Mouse (Mus musculus): ENCODE data around the gene Il1f9.
"Not testable (repeated sequence)": the region's sequence is repeated elsewhere in the genome, so short reads cannot be mapped to it uniquely, and the experiment has no call there.

Gene Il1f9

GRCm38 (mm10) chr2:24186176-24186575 lies at the start of gene Il1f9:
Gene Il1f9, plus strand, starts transcription at chr2:24186476.
- DNase-seq = no peak

- DNase-seq = no peak
These were observed 33.4 kb upstream of the Il1f9 start, which contains the start of gene Il1f8 for GRCm38 (mm10) chr2:24152861-24153260. Gene Il1f8, plus strand, starts transcription at chr2:24153161.

GRCm38 (mm10) chr2:24181683-24182331 lies 4.5 kb upstream of the Il1f9 start:
- DNase-seq = peak; percentile 1

DNA sequence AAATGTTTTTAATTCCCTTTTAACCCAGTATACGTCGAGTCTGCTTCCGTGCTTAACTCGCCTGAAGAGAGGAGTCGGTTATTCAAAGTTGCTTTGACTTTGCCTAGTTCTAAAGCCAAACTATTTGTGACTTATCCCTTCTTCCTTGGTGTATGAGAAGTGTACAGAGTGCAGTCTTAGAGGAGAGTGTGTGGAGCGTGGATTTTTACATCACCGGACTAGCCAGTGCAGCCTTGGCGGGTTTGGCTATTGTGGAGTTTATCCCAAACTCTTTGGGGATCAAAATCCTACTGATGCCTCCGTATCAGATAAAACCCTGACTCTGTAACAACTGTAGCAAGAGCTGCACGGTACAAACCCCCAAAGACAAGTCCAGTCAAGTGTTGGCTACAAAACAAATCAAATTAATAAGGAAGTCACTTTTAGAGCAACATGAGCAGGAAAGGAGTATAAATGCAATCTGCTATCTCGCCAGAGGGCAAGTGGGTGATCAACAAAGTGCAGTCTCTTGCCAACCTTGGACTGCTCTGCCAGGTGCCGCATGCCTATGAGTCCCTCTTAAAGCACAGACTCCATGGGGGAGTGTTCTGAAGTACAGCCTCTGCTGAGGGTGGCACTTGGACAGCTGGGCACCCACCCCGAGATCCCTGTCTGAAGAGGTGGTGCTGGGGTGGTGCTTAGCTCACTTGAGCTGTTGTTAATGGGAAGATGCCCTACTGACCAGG lies 3.7 kb upstream of the Il1f9 start:
- DNase-seq = not testable (repeated sequence)

- not testable (repeated sequence) for DNase-seq
These were observed 2.2 kb upstream of the Il1f9 start for GRCm38 (mm10) chr2:24184092-24184491.

DNA sequence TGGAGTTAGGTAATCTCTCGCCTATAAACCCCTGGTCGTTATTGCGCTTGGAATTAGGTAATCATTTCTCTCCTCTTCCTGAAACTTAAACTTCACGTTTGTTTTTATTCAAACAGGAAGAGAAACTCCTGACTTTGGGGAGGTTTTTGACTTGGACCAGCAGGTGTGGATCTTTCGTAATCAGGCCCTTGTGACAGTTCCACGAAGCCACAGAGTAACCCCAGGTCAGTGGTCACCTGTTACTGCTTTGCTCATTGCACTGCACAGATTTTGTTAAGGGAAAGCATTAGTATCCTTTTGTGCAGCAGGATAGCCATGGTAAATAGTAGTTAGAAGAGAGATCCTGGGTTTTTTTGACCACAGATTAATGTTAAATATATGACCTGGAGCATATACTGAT lies 1.3 kb downstream of the Il1f9 start:
- no peak for DNase-seq

- DNase-seq = no peak
These were observed 1.9 kb downstream of the Il1f9 start for GRCm38 (mm10) chr2:24188189-24188588.

DNA sequence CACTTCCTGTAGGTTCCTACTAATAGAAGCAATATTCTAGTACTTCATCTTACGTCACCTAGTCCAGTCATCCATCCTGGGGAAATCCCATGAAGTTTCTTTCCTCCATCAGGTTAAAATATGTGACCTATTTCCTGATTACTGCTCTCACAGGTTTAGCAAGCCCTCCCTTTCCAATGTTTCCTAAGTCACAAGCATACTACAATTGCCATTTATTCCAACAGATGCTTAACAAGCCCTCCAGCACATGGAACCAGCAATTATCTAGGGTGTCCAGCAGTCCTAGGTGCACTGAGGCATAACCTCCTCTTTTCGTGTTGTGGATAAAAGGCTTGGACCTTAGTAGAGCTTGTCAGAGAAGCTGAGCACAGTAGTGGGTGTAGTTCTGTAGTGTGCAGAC lies 28.8 kb downstream of the Il1f9 start, which contains the start of gene Il1f6:
Il1f6 (plus strand) TSS at position 301 of the 400 bp plus-strand sequence.
- no peak for DNase-seq

- no peak for DNase-seq
These were observed 40.9 kb downstream of the Il1f9 start for GRCm38 (mm10) chr2:24227191-24227590.
